Mouse (Mus musculus) myocyte (in vitro differentiated cells): Measurements from ENCODE around the gene Alb. TPM values are rescaled to one million over a fixed set of nuclear protein-coding genes. Genes with fewer than 3 reads are reported as not detected.

Source experiments
- H3K27me3 ChIP-seq: one replicate; pipeline ENCODE4 v1.6.1; 2011; ENCODE audit not compliant: control insufficient read depth, insufficient read depth, insufficient read length
- H3K36me3 ChIP-seq: one replicate; pipeline ENCODE4 v1.6.1; 2011; ENCODE audit not compliant: control insufficient read depth, insufficient read depth
- H3K4me2 ChIP-seq: one replicate; pipeline ENCODE4 v1.6.1; 2011; ENCODE audit warnings: low read depth, control low read depth
- H3K4me3 ChIP-seq: one replicate; pipeline ENCODE4 v1.5.1; 2011; ENCODE audit warnings: mild to moderate bottlenecking, control low read depth, moderate library complexity
- H3K79me2 ChIP-seq: one replicate; pipeline ENCODE4 v1.6.1; 2011; ENCODE audit not compliant: control insufficient read depth, insufficient read depth
- H3ac ChIP-seq: one replicate; pipeline ENCODE4 v1.6.1; 2011; ENCODE audit not compliant: control insufficient read depth, insufficient read length
- CEBPB ChIP-seq: IDR thresholded peaks from 2 replicates; pipeline ENCODE4 v1.6.1; 2011; ENCODE audit warnings: mild to moderate bottlenecking, moderate library complexity; ENCODE audit not compliant: poor library complexity, insufficient read depth, severe bottlenecking
- E2F4 ChIP-seq: IDR thresholded peaks from one replicate; pipeline ENCODE4 v1.6.1; 2011; ENCODE audit warnings: mild to moderate bottlenecking, control low read depth, moderate library complexity; ENCODE audit not compliant: insufficient read depth
- MAX ChIP-seq: IDR thresholded peaks from one replicate; pipeline ENCODE4 v1.6.1; 2011; ENCODE audit warnings: low read depth, mild to moderate bottlenecking, control low read depth
- MYOD1 ChIP-seq, 3 experiments: IDR thresholded peaks; one replicate each; pipeline ENCODE4 v1.6.1; 2011; ENCODE audit warnings: control low read depth in 2 of 3, low read depth in 2 of 3, mild to moderate bottlenecking in 2 of 3, moderate library complexity in 1 of 3; ENCODE audit not compliant: insufficient read length in 2 of 3, control insufficient read depth in 1 of 3
- MYOG ChIP-seq, 3 experiments: IDR thresholded peaks; one replicate each; pipeline ENCODE4 v1.6.1; 2011; ENCODE audit warnings: control low read depth in 2 of 3, low read depth in 2 of 3, mild to moderate bottlenecking in 2 of 3; ENCODE audit not compliant: insufficient read length in 2 of 3, control insufficient read depth in 1 of 3, insufficient read depth in 1 of 3
- POLR2A ChIP-seq: IDR thresholded peaks from one replicate; pipeline ENCODE4 v1.6.1; 2011; ENCODE audit warnings: low read depth, mild to moderate bottlenecking, control low read depth, moderate library complexity; ENCODE audit not compliant: insufficient read length
- POLR2AphosphoS2 ChIP-seq: IDR thresholded peaks from one replicate; pipeline ENCODE4 v1.6.1; 2011; ENCODE audit warnings: low read depth, control low read depth; ENCODE audit not compliant: insufficient read length
- REST ChIP-seq: IDR thresholded peaks from one replicate; pipeline ENCODE4 v1.6.1; 2011; ENCODE audit warnings: mild to moderate bottlenecking, control low read depth, moderate library complexity; ENCODE audit not compliant: insufficient read depth, insufficient read length
- SRF ChIP-seq: IDR thresholded peaks from one replicate; pipeline ENCODE4 v1.6.1; 2011; ENCODE audit warnings: low read depth; ENCODE audit not compliant: control insufficient read depth, insufficient read length
- TCF12 ChIP-seq: IDR thresholded peaks from one replicate; pipeline ENCODE4 v1.6.1; 2011; ENCODE audit warnings: mild to moderate bottlenecking, control low read depth; ENCODE audit not compliant: poor library complexity, insufficient read depth, severe bottlenecking
- TCF3 ChIP-seq: IDR thresholded peaks from one replicate; pipeline ENCODE4 v1.6.1; 2011; ENCODE audit warnings: low read depth, control low read depth; ENCODE audit not compliant: insufficient read length
- USF1 ChIP-seq: IDR thresholded peaks from one replicate; pipeline ENCODE4 v1.6.1; 2011; ENCODE audit warnings: low read depth, mild to moderate bottlenecking, control low read depth, moderate library complexity
- polyA plus RNA-seq: library from polyadenylated mRNA; unstranded; fragments of >200 nt; fragmentation: generic; extraction: Trizol; gene quantifications from one replicate; pipeline ENCODE4 v1.2.1, GENCODE M21; 2012; ENCODE audit warnings: missing spikeins

Alb gene
- polyA plus RNA-seq, 1 experiment: not detected

DNA sequence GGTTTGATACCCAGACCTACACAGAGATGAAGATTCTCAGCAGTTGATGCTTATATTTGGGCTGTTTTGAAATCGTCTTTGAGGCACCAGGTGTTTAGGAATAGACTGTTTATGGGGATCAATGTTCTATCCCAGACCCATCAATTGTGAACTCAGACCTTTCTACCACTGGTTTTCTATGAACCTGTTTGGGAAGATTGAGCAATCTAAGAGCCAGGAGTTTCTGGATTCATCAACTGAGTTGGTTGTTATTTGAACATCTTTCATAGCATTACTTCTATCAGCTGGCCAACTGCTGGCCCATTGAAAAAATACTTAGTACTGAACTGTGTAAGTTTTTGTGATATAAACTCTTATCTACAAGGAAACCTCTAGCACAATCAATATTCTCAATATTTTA is 3.5 kb upstream of the Alb start:
- no peak overlapping the region for H3K4me3 ChIP-seq
- no peaks in the 10 kb centered on the region for H3K36me3 ChIP-seq
- no peak overlapping the region for H3ac ChIP-seq
- H3K79me2 ChIP-seq: no peaks in the 10 kb centered on the region
- no peaks in the 10 kb centered on the region for H3K27me3 ChIP-seq
- no peak for TF ChIP-seq MYOD1 (IDR thresholded peaks at IDR 0.05; ENCODE audit: control insufficient read depth in 1 of 3, insufficient read length in 2 of 3, low read depth in 2 of 3)
- TF ChIP-seq TCF3: no peak
- TF ChIP-seq MYOG (IDR thresholded peaks at IDR 0.05; ENCODE audit: control insufficient read depth in 1 of 3, insufficient read depth in 1 of 3, insufficient read length in 2 of 3, low read depth in 2 of 3): no peak
- no peak for TF ChIP-seq CEBPB
- TF ChIP-seq POLR2A: no peak
- TF ChIP-seq E2F4: no peak
- no peak for TF ChIP-seq REST
- no peak for TF ChIP-seq TCF12
- no peak for TF ChIP-seq USF1
- H3K4me2 ChIP-seq: no peak overlapping the region

DNA sequence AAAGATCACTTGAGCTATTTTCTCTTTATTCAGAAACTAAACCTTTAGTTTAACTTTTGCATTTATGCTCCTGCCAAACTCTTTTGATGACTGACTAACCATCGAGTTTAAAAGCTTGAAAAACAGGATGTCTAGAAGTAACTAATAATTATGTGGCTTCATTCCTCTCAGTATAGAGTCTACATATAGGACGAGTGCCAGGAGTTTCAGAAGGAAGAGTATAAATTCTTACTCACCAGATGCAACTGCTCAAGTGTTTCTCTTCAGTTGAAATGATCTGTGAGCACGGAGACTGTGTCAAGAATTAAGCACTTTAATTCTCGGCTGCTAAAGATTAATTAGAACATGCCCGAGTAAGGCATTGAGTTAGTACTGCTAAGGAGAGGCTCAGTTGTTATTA is 2.0 kb upstream of the Alb start:
- Histone ChIP-seq H3ac (no peak overlapping the region), H3K36me3 (no peaks in the 10 kb centered on the region), H3K27me3 (no peaks in the 10 kb centered on the region), H3K79me2 (no peaks in the 10 kb centered on the region), H3K4me2 (no peak overlapping the region), H3K4me3 (no peak overlapping the region)
- TF ChIP-seq MYOG (IDR thresholded peaks at IDR 0.05; ENCODE audit: control insufficient read depth in 1 of 3, insufficient read depth in 1 of 3, insufficient read length in 2 of 3, low read depth in 2 of 3) (no peak), POLR2A (no peak), MAX (no peak), SRF (no peak), TCF3 (no peak), USF1 (no peak), MYOD1 (IDR thresholded peaks at IDR 0.05; ENCODE audit: control insufficient read depth in 1 of 3, insufficient read length in 2 of 3, low read depth in 2 of 3) (no peak), CEBPB (no peak), E2F4 (no peak), POLR2AphosphoS2 (no peak), REST (no peak), TCF12 (no peak)

DNA sequence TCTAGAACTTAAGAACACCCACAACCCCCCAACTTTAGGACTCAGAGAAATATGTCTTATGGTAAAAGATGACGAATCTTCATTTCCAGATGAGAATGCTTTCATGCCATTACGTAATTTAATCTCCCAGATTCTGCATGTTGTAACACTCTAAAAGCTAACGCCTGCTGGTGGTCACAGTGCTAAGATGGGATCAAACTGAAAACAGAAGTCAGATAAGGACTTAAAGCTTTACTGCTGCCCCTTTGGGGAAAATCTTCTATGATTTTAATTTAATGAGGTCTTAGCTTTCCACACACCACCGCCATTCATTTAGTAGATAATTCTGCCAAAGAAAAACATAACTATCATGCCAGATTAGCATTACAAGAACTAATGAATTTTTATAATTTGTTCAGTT is 6.1 kb downstream of the Alb start:
- Histone ChIP-seq H3K4me3 (no peak overlapping the region), H3ac (no peak overlapping the region), H3K79me2 (no peaks in the 10 kb centered on the region), H3K27me3 (no peaks in the 10 kb centered on the region), H3K4me2 (no peak overlapping the region), H3K36me3 (no peaks in the 10 kb centered on the region)
- TF ChIP-seq POLR2A: no peak
- TF ChIP-seq POLR2AphosphoS2: no peak
- TF ChIP-seq MAX: no peak
- no peak for TF ChIP-seq TCF3
- TF ChIP-seq MYOG (IDR thresholded peaks at IDR 0.05; ENCODE audit: control insufficient read depth in 1 of 3, insufficient read depth in 1 of 3, insufficient read length in 2 of 3, low read depth in 2 of 3): no peak
- TF ChIP-seq E2F4: no peak
- TF ChIP-seq TCF12: no peak
- TF ChIP-seq REST: no peak
- no peak for TF ChIP-seq MYOD1 (IDR thresholded peaks at IDR 0.05; ENCODE audit: control insufficient read depth in 1 of 3, insufficient read length in 2 of 3, low read depth in 2 of 3)
- no peak for TF ChIP-seq USF1

DNA sequence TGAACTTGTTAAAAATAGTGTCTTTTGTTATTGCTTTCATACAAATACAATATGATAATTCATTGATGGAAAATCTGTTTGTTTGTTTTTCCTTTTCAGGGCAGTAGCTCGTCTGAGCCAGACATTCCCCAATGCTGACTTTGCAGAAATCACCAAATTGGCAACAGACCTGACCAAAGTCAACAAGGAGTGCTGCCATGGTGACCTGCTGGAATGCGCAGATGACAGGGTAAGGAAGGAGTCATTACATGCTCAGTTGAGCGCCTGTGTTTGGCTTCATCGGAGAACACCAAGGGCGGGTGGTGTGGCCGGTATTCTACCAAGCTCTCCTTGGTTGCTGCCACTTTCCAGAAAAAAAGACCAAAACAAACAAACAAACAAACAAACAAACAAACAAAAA is 6.5 kb downstream of the Alb start:
- no peaks in the 10 kb centered on the region for H3K27me3 ChIP-seq
- no peak overlapping the region for H3ac ChIP-seq
- TF ChIP-seq MAX (no peak), USF1 (no peak), POLR2AphosphoS2 (no peak), SRF (no peak), MYOD1 (IDR thresholded peaks at IDR 0.05; ENCODE audit: control insufficient read depth in 1 of 3, insufficient read length in 2 of 3, low read depth in 2 of 3) (no peak), CEBPB (no peak), TCF12 (no peak), MYOG (IDR thresholded peaks at IDR 0.05; ENCODE audit: control insufficient read depth in 1 of 3, insufficient read depth in 1 of 3, insufficient read length in 2 of 3, low read depth in 2 of 3) (no peak), REST (no peak)
- H3K4me2 ChIP-seq: no peak overlapping the region
- H3K79me2 ChIP-seq: no peaks in the 10 kb centered on the region
- no peak overlapping the region for H3K4me3 ChIP-seq
- H3K36me3 ChIP-seq: no peaks in the 10 kb centered on the region

DNA sequence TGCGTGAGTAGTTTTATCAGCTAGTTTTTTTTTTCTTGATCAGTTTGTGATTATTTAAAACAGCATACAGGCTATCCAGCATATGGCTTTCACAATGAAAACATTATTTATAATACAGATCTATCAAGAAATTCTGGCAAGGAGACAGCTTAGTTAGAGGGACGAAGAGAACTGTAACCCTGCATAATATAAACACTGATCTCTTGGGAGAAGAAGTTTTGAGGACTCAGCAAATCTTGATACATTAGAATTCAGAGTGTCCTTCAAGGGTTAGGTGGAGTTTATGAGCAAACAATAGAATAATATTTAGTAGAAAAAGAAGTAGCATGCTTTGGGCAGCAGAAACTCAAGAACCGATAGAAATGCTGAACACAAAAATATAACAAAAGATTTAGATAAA is 10.1 kb downstream of the Alb start:
- Histone ChIP-seq H3K36me3 (no peaks in the 10 kb centered on the region), H3ac (no peak overlapping the region), H3K4me3 (no peak overlapping the region), H3K27me3 (no peaks in the 10 kb centered on the region), H3K4me2 (no peak overlapping the region), H3K79me2 (no peaks in the 10 kb centered on the region)
- no peak for TF ChIP-seq POLR2AphosphoS2
